Mouse (Mus musculus) embryonic stem cell, embryonic (primary cell): Measurements from ENCODE around the gene Gm29427.

ENCODE experiments used
- CTCF ChIA-PET, 4 experiments: fragments of 300-600 bp in 2 of 4; fragments of 350-600 bp in 2 of 4; sonication (Branson Sonifier 250); formaldehyde crosslinking; loops; one replicate each; lab custom pipeline; 2022; ENCODE audit warnings: inconsistent platforms in 2 of 4; lab: Charles Lee
- POLR2A ChIA-PET, 4 experiments: fragments of 300-600 bp in 2 of 4; fragments of 350-600 bp in 2 of 4; sonication (Branson Sonifier 250); formaldehyde crosslinking; loops; one replicate each; lab custom pipeline; 2022; ENCODE audit warnings: antibody characterized with exemption in 4 of 4, inconsistent platforms in 1 of 4; lab: Charles Lee

The Gm29427 gene

GRCm38 (mm10) chr1:130715561-130716217 lies at the start of gene Gm29427:
Gm29427 (minus strand) TSS chr1:130715799.
- ChIA-PET CTCF (interaction anchor here in 3 of 4 experiments (0.7 to 1.4 kb wide), 5 partner anchors 16 to 530 kb away, joined by 3 to 7 read pairs (median 3); partner anchors contain the start of gene AA986860 (in 1 of the 3)), POLR2A (interaction anchor here in 3 of 4 experiments (0.6 to 6.2 kb wide), 43 partner anchors 8 to 812 kb away, joined by 3 to 87 read pairs (median 5); partner anchors contain the start of genes AA986860 (in 3 of the 3), Cd55 (in 2 of the 3), Fam72a (in 2 of the 3) and Srgap2 (in 2 of the 3))

- ChIA-PET POLR2A (interaction anchor here in 1 of 4 experiments (1.0 kb wide), 1 partner anchor 49 kb away, joined by 3 read pairs; the partner anchor contains the start of gene Gm29427), CTCF (no interaction called here)
Observed at GRCm38 (mm10) chr1:130764027-130764461, 48.4 kb upstream of the Gm29427 start.

- POLR2A ChIA-PET, result interaction anchor here in 1 of 4 experiments (0.9 to 2.1 kb wide), 2 partner anchors 11 to 22 kb away, joined by 3 to 6 read pairs; no protein-coding TSS in a partner anchor
- CTCF ChIA-PET, result interaction anchor here in 1 of 4 experiments (0.7 kb wide), 1 partner anchor 354 kb away, joined by 4 read pairs; no protein-coding TSS in a partner anchor
Observed at GRCm38 (mm10) chr1:130762045-130762760, 46.6 kb upstream of the Gm29427 start.

GRCm38 (mm10) chr1:130761597-130761996 lies 46.0 kb upstream of the Gm29427 start:
- ChIA-PET POLR2A (interaction anchor here in 1 of 4 experiments (0.9 to 2.1 kb wide), 2 partner anchors 11 to 21 kb away, joined by 3 to 6 read pairs; no protein-coding TSS in a partner anchor), CTCF (no interaction called here)

- CTCF ChIA-PET, result no interaction called here
- POLR2A ChIA-PET, result no interaction called here
Observed at GRCm38 (mm10) chr1:130759689-130760088, 44.1 kb upstream of the Gm29427 start.

- CTCF ChIA-PET, result no interaction called here
- POLR2A ChIA-PET, result interaction anchor here in 1 of 4 experiments (0.5 to 0.8 kb wide), 2 partner anchors 1200 to 1690 kb away, joined by 4 read pairs; no protein-coding TSS in a partner anchor
Observed at GRCm38 (mm10) chr1:130746819-130747218, 31.2 kb upstream of the Gm29427 start.

GRCm38 (mm10) chr1:130745591-130745990 lies 30.0 kb upstream of the Gm29427 start:
- POLR2A ChIA-PET, result interaction anchor here in 1 of 4 experiments (1.0 to 1.8 kb wide), 3 partner anchors 10 to 30 kb away, joined by 3 to 8 read pairs (median 4); partner anchors contain the start of genes AA986860 and Gm29427
- CTCF ChIA-PET, result no interaction called here

GRCm38 (mm10) chr1:130744961-130745360 lies 29.4 kb upstream of the Gm29427 start:
- ChIA-PET CTCF (no interaction called here), POLR2A (interaction anchor here in 1 of 4 experiments (1.8 kb wide), 2 partner anchors 10 to 30 kb away, joined by 4 to 8 read pairs; partner anchors contain the start of gene Gm29427)

GRCm38 (mm10) chr1:130744217-130744616 lies 28.6 kb upstream of the Gm29427 start:
- CTCF ChIA-PET, result no interaction called here
- POLR2A ChIA-PET, result interaction anchor here in 1 of 4 experiments (1.8 kb wide), 2 partner anchors 9 to 29 kb away, joined by 4 to 8 read pairs; partner anchors contain the start of gene Gm29427

- ChIA-PET CTCF (no interaction called here), POLR2A (interaction anchor here in 1 of 4 experiments (4.0 kb wide), 1 partner anchor 28 kb away, joined by 17 read pairs; the partner anchor contains the start of gene Gm29427)
Observed at GRCm38 (mm10) chr1:130743775-130744174, 28.2 kb upstream of the Gm29427 start.

- POLR2A ChIA-PET, result interaction anchor here in 2 of 4 experiments (0.6 to 4.0 kb wide), 8 partner anchors 8 to 27 kb away, joined by 3 to 29 read pairs (median 6); partner anchors contain the start of genes AA986860 (in 2 of the 2), Gm29427 (in 2 of the 2) and Yod1 (in 1 of the 2)
- CTCF ChIA-PET, result interaction anchor here in 1 of 4 experiments (0.6 to 0.7 kb wide), 2 partner anchors 61 to 485 kb away, joined by 4 to 5 read pairs; no protein-coding TSS in a partner anchor
Observed at GRCm38 (mm10) chr1:130742201-130742600, 26.6 kb upstream of the Gm29427 start.

- ChIA-PET CTCF (interaction anchor here in 2 of 4 experiments (0.5 to 1.1 kb wide), 3 partner anchors 9 to 676 kb away, joined by 3 to 5 read pairs (median 3); partner anchors contain the start of gene AA986860 (in 1 of the 2)), POLR2A (interaction anchor here in 2 of 4 experiments (0.6 to 4.0 kb wide), 13 partner anchors 9 to 786 kb away, joined by 3 to 29 read pairs (median 3); partner anchors contain the start of genes AA986860 (in 2 of the 2), Gm29427 (in 2 of the 2), Fam72a (in 1 of the 2) and Srgap2 (in 1 of the 2))
Observed at GRCm38 (mm10) chr1:130740781-130741720, 25.5 kb upstream of the Gm29427 start.

GRCm38 (mm10) chr1:130740227-130740648 lies 24.6 kb upstream of the Gm29427 start:
- POLR2A ChIA-PET, result interaction anchor here in 2 of 4 experiments (0.6 to 4.0 kb wide), 8 partner anchors 8 to 787 kb away, joined by 3 to 29 read pairs (median 3); partner anchors contain the start of genes AA986860 (in 2 of the 2), Fam72a (in 1 of the 2), Gm29427 (in 1 of the 2) and Srgap2 (in 1 of the 2)
- CTCF ChIA-PET, result interaction anchor here in 1 of 4 experiments (1.1 kb wide), 1 partner anchor 9 kb away, joined by 5 read pairs; the partner anchor contains the start of gene AA986860

GRCm38 (mm10) chr1:130739636-130740035 lies 24.0 kb upstream of the Gm29427 start:
- ChIA-PET CTCF (interaction anchor here in 1 of 4 experiments (0.6 to 1.1 kb wide), 2 partner anchors 8 to 133 kb away, joined by 3 to 5 read pairs; partner anchors contain the start of gene AA986860), POLR2A (interaction anchor here in 2 of 4 experiments (1.1 to 4.0 kb wide), 2 partner anchors 20 to 24 kb away, joined by 3 to 17 read pairs; partner anchors contain the start of gene Gm29427 (in 1 of the 2))

- POLR2A ChIA-PET, result interaction anchor here in 3 of 4 experiments (1.1 to 1.5 kb wide), 7 partner anchors 13 to 45 kb away, joined by 3 to 6 read pairs (median 3); partner anchors contain the start of gene Gm29427 (in 2 of the 3)
- CTCF ChIA-PET, result interaction anchor here in 1 of 4 experiments (0.6 kb wide), 1 partner anchor 861 kb away, joined by 3 read pairs; the partner anchor contains the start of gene Avpr1b
Observed at GRCm38 (mm10) chr1:130738551-130739106, 23.0 kb upstream of the Gm29427 start.

- POLR2A ChIA-PET, result interaction anchor here in 3 of 4 experiments (1.0 to 1.6 kb wide), 9 partner anchors 11 to 44 kb away, joined by 3 to 12 read pairs (median 4); partner anchors contain the start of gene Gm29427 (in 3 of the 3)
- CTCF ChIA-PET, result interaction anchor here in 1 of 4 experiments (0.6 kb wide), 1 partner anchor 861 kb away, joined by 3 read pairs; the partner anchor contains the start of gene Avpr1b
Observed at GRCm38 (mm10) chr1:130737916-130738315, 22.3 kb upstream of the Gm29427 start.
